Mouse (Mus musculus): ENCODE data around the gene Thrap3.
A peak's percentile ranks its signal among the peaks of the same experiment; 100 is the strongest.
"Not testable (repeated sequence)": the region's sequence is repeated elsewhere in the genome, so short reads cannot be mapped to it uniquely, and the experiment has no call there.

The Thrap3 gene

GRCm38 (mm10) chr4:126166084-126166483 is 36.5 kb downstream of the Thrap3 start:
- TF ChIP-seq POU5F1 (IDR thresholded peaks at IDR 0.05; ENCODE audit: borderline replicate concordance, low read length) (no peak), CTCF (conservative IDR thresholded peaks at IDR 0.05; ENCODE audit: low read length) (no peak), NANOG (IDR thresholded peaks at IDR 0.05; ENCODE audit: borderline replicate concordance, low read length) (no peak)
- Histone ChIP-seq H3K4me1 (replicated peaks; ENCODE audit: low read depth, low read length) (peaks cover 71% of the 10 kb centered on the region), H3K36me3 (ENCODE audit: insufficient read depth, low read length) (peaks cover 65% of the 10 kb centered on the region)

GRCm38 (mm10) chr4:126165092-126165491 is 37.5 kb downstream of the Thrap3 start:
- H3K36me3 ChIP-seq (ENCODE audit: insufficient read depth, low read length), result peaks cover 55% of the 10 kb centered on the region
- H3K4me1 ChIP-seq (replicated peaks; ENCODE audit: low read depth, low read length), result peaks cover 66% of the 10 kb centered on the region

More at GRCm38 (mm10) chr4:126166084-126166483, 36.5 kb downstream of the Thrap3 start:
- no peak overlapping the region for H3K4me3 ChIP-seq (replicated peaks; ENCODE audit: low read length)
- peaks cover 5% of the 10 kb centered on the region; the same call in 1 of the 2 replicates for H3K27me3 ChIP-seq (ENCODE audit: insufficient read depth, low read length)
- no peaks in the 10 kb centered on the region for H3K9me3 ChIP-seq (ENCODE audit: low read length)

GRCm38 (mm10) chr4:126163685-126164084 is 38.9 kb downstream of the Thrap3 start:
- H3K4me3 ChIP-seq (replicated peaks; ENCODE audit: low read length), result peak overlapping the region; percentile 87
- peaks cover 55% of the 10 kb centered on the region for H3K4me1 ChIP-seq (replicated peaks; ENCODE audit: low read depth, low read length)
- H3K9me3 ChIP-seq (ENCODE audit: low read length), result no peaks in the 10 kb centered on the region
- TF ChIP-seq POU5F1 (IDR thresholded peaks at IDR 0.05; ENCODE audit: borderline replicate concordance, low read length), result no peak
- TF ChIP-seq CTCF (conservative IDR thresholded peaks at IDR 0.05; ENCODE audit: low read length), result no peak
- no peak for TF ChIP-seq NANOG (IDR thresholded peaks at IDR 0.05; ENCODE audit: borderline replicate concordance, low read length)
- peaks cover 41% of the 10 kb centered on the region for H3K36me3 ChIP-seq (ENCODE audit: insufficient read depth, low read length)
- peaks cover 5% of the 10 kb centered on the region; the same call in 1 of the 2 replicates for H3K27me3 ChIP-seq (ENCODE audit: insufficient read depth, low read length)

More at GRCm38 (mm10) chr4:126165092-126165491, 37.5 kb downstream of the Thrap3 start:
- not testable (repeated sequence) for H3K9me3 ChIP-seq (ENCODE audit: low read length); H3K4me3 ChIP-seq (replicated peaks; ENCODE audit: low read length); H3K27me3 ChIP-seq (ENCODE audit: insufficient read depth, low read length)

GRCm38 (mm10) chr4:126163067-126163659 is 39.4 kb downstream of the Thrap3 start, which contains the start of gene Sh3d21:
TSS of gene Sh3d21 (minus strand) at chr4:126163491.
- Histone ChIP-seq H3K27me3 (ENCODE audit: insufficient read depth, low read length) (peaks cover 5% of the 10 kb centered on the region; the same call in 1 of the 2 replicates), H3K4me3 (replicated peaks; ENCODE audit: low read length) (peak within 1 kb of the TSS; percentile 87), H3K9me3 (ENCODE audit: low read length) (no peaks in the 10 kb centered on the region), H3K36me3 (ENCODE audit: insufficient read depth, low read length) (peaks cover 36% of the 10 kb centered on the region), H3K4me1 (replicated peaks; ENCODE audit: low read depth, low read length) (peaks cover 50% of the 10 kb centered on the region)
- no peak for TF ChIP-seq NANOG (IDR thresholded peaks at IDR 0.05; ENCODE audit: borderline replicate concordance, low read length)
- no peak for TF ChIP-seq POU5F1 (IDR thresholded peaks at IDR 0.05; ENCODE audit: borderline replicate concordance, low read length)
- TF ChIP-seq CTCF (conservative IDR thresholded peaks at IDR 0.05; ENCODE audit: low read length), result no peak

GRCm38 (mm10) chr4:126162544-126163066 is 40.0 kb downstream of the Thrap3 start:
- Histone ChIP-seq H3K4me3 (replicated peaks; ENCODE audit: low read length) (peak overlapping the region; percentile 87), H3K36me3 (ENCODE audit: insufficient read depth, low read length) (peaks cover 31% of the 10 kb centered on the region), H3K9me3 (ENCODE audit: low read length) (no peaks in the 10 kb centered on the region), H3K27me3 (ENCODE audit: insufficient read depth, low read length) (peaks cover 5% of the 10 kb centered on the region; the same call in 1 of the 2 replicates), H3K4me1 (replicated peaks; ENCODE audit: low read depth, low read length) (peaks cover 46% of the 10 kb centered on the region)
- TF ChIP-seq NANOG (IDR thresholded peaks at IDR 0.05; ENCODE audit: borderline replicate concordance, low read length) (no peak), CTCF (conservative IDR thresholded peaks at IDR 0.05; ENCODE audit: low read length) (no peak), POU5F1 (IDR thresholded peaks at IDR 0.05; ENCODE audit: borderline replicate concordance, low read length) (no peak)

- TF ChIP-seq CTCF (conservative IDR thresholded peaks at IDR 0.05; ENCODE audit: low read length) (no peak), POU5F1 (IDR thresholded peaks at IDR 0.05; ENCODE audit: borderline replicate concordance, low read length) (no peak), NANOG (IDR thresholded peaks at IDR 0.05; ENCODE audit: borderline replicate concordance, low read length) (no peak)
- Histone ChIP-seq H3K27me3 (ENCODE audit: insufficient read depth, low read length) (peaks cover 5% of the 10 kb centered on the region; the same call in 1 of the 2 replicates), H3K4me3 (replicated peaks; ENCODE audit: low read length) (peak overlapping the region; percentile 87), H3K4me1 (replicated peaks; ENCODE audit: low read depth, low read length) (peaks cover 42% of the 10 kb centered on the region), H3K36me3 (ENCODE audit: insufficient read depth, low read length) (peaks cover 25% of the 10 kb centered on the region), H3K9me3 (ENCODE audit: low read length) (no peaks in the 10 kb centered on the region)
Observed at GRCm38 (mm10) chr4:126161986-126162385, 40.6 kb downstream of the Thrap3 start.

GRCm38 (mm10) chr4:126161456-126161855 is 41.1 kb downstream of the Thrap3 start:
- H3K4me3 ChIP-seq (replicated peaks; ENCODE audit: low read length), result no peak overlapping the region
- TF ChIP-seq POU5F1 (IDR thresholded peaks at IDR 0.05; ENCODE audit: borderline replicate concordance, low read length) (no peak), NANOG (IDR thresholded peaks at IDR 0.05; ENCODE audit: borderline replicate concordance, low read length) (no peak), CTCF (conservative IDR thresholded peaks at IDR 0.05; ENCODE audit: low read length) (no peak)
- H3K36me3 ChIP-seq (ENCODE audit: insufficient read depth, low read length), result peaks cover 20% of the 10 kb centered on the region
- no peaks in the 10 kb centered on the region for H3K9me3 ChIP-seq (ENCODE audit: low read length)
- peaks cover 5% of the 10 kb centered on the region; the same call in 1 of the 2 replicates for H3K27me3 ChIP-seq (ENCODE audit: insufficient read depth, low read length)
- peaks cover 38% of the 10 kb centered on the region for H3K4me1 ChIP-seq (replicated peaks; ENCODE audit: low read depth, low read length)

- Histone ChIP-seq H3K4me3 (replicated peaks; ENCODE audit: low read length) (no peak overlapping the region), H3K4me1 (replicated peaks; ENCODE audit: low read depth, low read length) (peaks cover 38% of the 10 kb centered on the region), H3K36me3 (ENCODE audit: insufficient read depth, low read length) (peaks cover 15% of the 10 kb centered on the region), H3K9me3 (ENCODE audit: low read length) (no peaks in the 10 kb centered on the region), H3K27me3 (ENCODE audit: insufficient read depth, low read length) (peaks cover 5% of the 10 kb centered on the region; the same call in 1 of the 2 replicates)
- TF ChIP-seq CTCF (conservative IDR thresholded peaks at IDR 0.05; ENCODE audit: low read length) (no peak), NANOG (IDR thresholded peaks at IDR 0.05; ENCODE audit: borderline replicate concordance, low read length) (no peak), POU5F1 (IDR thresholded peaks at IDR 0.05; ENCODE audit: borderline replicate concordance, low read length) (no peak)
Observed at GRCm38 (mm10) chr4:126160981-126161380, 41.6 kb downstream of the Thrap3 start.
